Mouse (Mus musculus): Measurements from ENCODE around the gene Mmel1.

Mmel1 gene

GRCm38 (mm10) chr4:154941831-154942230 lies 72.4 kb downstream of the Mmel1 start:
- DNase-seq (ENCODE audit: low spot score) = no peak

- peak; percentile 46 for DNase-seq (ENCODE audit: low spot score)
Measured at GRCm38 (mm10) chr4:154942632-154943322, 73.4 kb downstream of the Mmel1 start.

- no peak for DNase-seq (ENCODE audit: low spot score)
Measured at GRCm38 (mm10) chr4:154943323-154944039, 74.1 kb downstream of the Mmel1 start.

- peak; percentile 84 for DNase-seq (ENCODE audit: low spot score)
Measured at GRCm38 (mm10) chr4:154944121-154944590, 74.8 kb downstream of the Mmel1 start.

Measured in T-cell, adult 2 months (primary cell).